Mouse (Mus musculus) intestine, embryonic 16.5 days (tissue): ENCODE data around the gene Olfr670. TPM values are rescaled to one million over a fixed set of nuclear protein-coding genes. Genes with fewer than 3 reads are reported as not detected.
"Not testable (repeated sequence)": the region's sequence is repeated elsewhere in the genome, so short reads cannot be mapped to it uniquely, and the experiment has no call there.

ENCODE experiments used
- ATAC-seq: fragments of 200-750 bp; cut with Nextera tagmentation; 2 replicates; pipeline ENCODE4 v1.8.0; 2017; ENCODE audit warnings: moderate TSS enrichment, moderate library complexity
- H3K27ac ChIP-seq: fragments of 300-500 bp; sonication (generic); 2 replicates; pipeline ENCODE4 v1.5.1; 2014; ENCODE audit warnings: mild to moderate bottlenecking, low read length
- H3K27me3 ChIP-seq: fragments of 300-500 bp; sonication (generic); replicated peaks from 2 replicates; pipeline ENCODE4 v1.6.1; 2014; ENCODE audit warnings: low read length, control low read depth, mixed read lengths; ENCODE audit not compliant: control insufficient read depth, insufficient read depth
- H3K36me3 ChIP-seq: fragments of 300-500 bp; sonication (generic); 2 replicates; pipeline ENCODE4 v1.6.1; 2014; ENCODE audit warnings: low read length, control low read depth; ENCODE audit not compliant: control insufficient read depth, insufficient read depth
- H3K4me1 ChIP-seq: fragments of 300-500 bp; sonication (generic); 2 replicates; pipeline ENCODE4 v1.6.1; 2014; ENCODE audit warnings: low read length, control low read depth, mixed read lengths; ENCODE audit not compliant: control insufficient read depth, insufficient read depth
- H3K4me2 ChIP-seq: fragments of 300-500 bp; sonication (generic); 2 replicates; pipeline ENCODE4 v1.6.1; 2014; ENCODE audit warnings: low read depth, low read length, control low read depth
- H3K4me3 ChIP-seq: fragments of 300-500 bp; sonication (generic); 2 replicates; pipeline ENCODE4 v1.5.1; 2014; ENCODE audit warnings: mild to moderate bottlenecking, low read length
- H3K9ac ChIP-seq: fragments of 300-500 bp; sonication (generic); 2 replicates; pipeline ENCODE4 v1.6.1; 2014; ENCODE audit warnings: low read depth, low read length
- H3K9me3 ChIP-seq: fragments of 300-500 bp; sonication (generic); 2 replicates; pipeline ENCODE4 v1.6.1; 2016; ENCODE audit warnings: low read length, control low read depth; ENCODE audit not compliant: control insufficient read depth
- WGBS: fragments of 180-500 bp; shearing (Covaris S2); extraction: QIAGEN DNeasy Blood & Tissue Kit; methylation state at CpG from one replicate; pipeline ENCODE4 v1.1.7; 2014; 5-methylcytosine and 5-hydroxymethylcytosine counted together
- polyA plus RNA-seq: library from polyadenylated mRNA; unstranded; fragments of >200 nt; fragmentation: Nextera tagmentation; extraction: Ambion mirVana; gene quantifications from 2 replicates; pipeline ENCODE4 v1.2.1, GENCODE M21; 2015

Gene Olfr670
- not detected in 2 replicates for polyA plus RNA-seq

DNA sequence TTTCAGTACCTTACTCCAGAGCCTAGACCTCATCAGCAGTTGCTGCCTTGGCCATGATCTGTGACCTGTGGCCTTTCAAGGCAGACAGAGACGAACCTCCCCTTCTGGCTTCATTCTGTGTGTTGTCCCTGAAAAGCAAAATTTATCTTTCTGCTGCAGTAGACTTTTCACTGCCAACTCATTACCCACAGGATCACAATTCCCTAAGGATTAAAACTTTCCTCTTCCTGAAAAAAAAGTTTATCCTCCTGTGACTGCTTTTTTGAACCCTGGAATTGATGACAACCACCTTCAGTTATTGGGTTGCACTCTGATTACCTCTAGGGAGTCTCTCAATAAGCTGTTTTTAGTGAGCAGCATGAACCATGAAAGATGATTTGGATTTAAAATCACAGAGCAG, at the start of gene Olfr670:
Gene Olfr670, minus strand, starts transcription at position 101 of the 400 bp plus-strand sequence.
- WGBS: 47% methylated on average over 1 of the region's 1 CpGs
- H3K4me3 ChIP-seq: no peak within 1 kb of the TSS
- ATAC-seq: no peak
- H3K4me2 ChIP-seq: no peak within 1 kb of the TSS
- H3K9me3 ChIP-seq: no peaks in the 10 kb centered on the region
- no peaks in the 10 kb centered on the region for H3K27me3 ChIP-seq
- H3K36me3 ChIP-seq: no peaks in the 10 kb centered on the region
- no peaks in the 10 kb centered on the region for H3K4me1 ChIP-seq
- no peak within 1 kb of the TSS for H3K27ac ChIP-seq
- no peak within 1 kb of the TSS for H3K9ac ChIP-seq

DNA sequence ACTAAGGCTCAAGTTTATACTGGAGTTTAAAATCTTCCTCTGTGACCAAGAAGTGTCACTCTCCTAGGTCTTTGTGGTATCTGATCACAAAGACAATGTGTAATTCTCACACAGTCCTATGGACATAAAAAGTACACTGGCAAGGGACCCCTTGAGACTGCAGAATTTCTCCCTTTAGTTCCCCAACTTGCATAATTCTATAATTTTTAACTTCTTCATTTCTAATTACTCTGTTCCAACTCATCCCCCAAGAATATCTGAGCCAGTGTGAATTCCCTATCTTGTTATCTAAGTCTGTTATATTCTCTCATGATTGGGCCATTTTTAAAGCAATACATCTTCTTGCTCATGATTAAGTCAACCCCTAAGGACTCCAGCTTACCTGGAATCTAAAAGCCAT, 39.5 kb upstream of the Olfr670 start, which contains the start of gene Olfr672:
Gene Olfr672, minus strand, starts transcription at position 101 of the 400 bp plus-strand sequence.
- no peaks in the 10 kb centered on the region for H3K9me3 ChIP-seq

DNA sequence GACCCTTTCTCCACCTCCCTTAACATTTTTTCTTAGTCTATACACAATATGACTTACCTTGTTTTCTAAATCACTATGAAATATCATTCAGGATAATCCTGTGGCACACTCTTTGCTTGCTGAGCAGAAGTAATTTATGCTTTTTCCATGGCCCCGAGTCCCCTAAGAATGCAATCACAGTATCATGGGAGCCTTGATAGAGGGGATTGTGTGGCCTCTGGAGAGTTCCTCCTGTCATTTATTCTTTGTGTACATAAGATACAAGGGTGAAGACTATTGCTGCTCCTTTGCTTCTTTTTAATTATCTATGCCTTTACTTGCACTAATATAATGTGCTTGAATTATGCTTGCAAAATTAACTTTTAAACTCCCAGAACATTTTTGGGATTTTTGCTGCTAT, 16.6 kb upstream of the Olfr670 start, which contains the start of gene Olfr671:
Gene Olfr671, minus strand, starts transcription at position 101 of the 400 bp plus-strand sequence.
- Histone ChIP-seq H3K9me3 (no peaks in the 10 kb centered on the region), H3K27me3 (no peaks in the 10 kb centered on the region), H3K36me3 (no peaks in the 10 kb centered on the region), H3K4me1 (no peaks in the 10 kb centered on the region), H3K27ac (no peak within 1 kb of the TSS), H3K4me2 (no peak within 1 kb of the TSS), H3K9ac (no peak within 1 kb of the TSS), H3K4me3 (no peak within 1 kb of the TSS)
- 63% methylated on average over 1 of the region's 1 CpGs for WGBS
- no peak for ATAC-seq

More for the DNA sequence above, 39.5 kb upstream of the Olfr670 start, which contains the start of gene Olfr672:
- Histone ChIP-seq H3K4me1 (no peaks in the 10 kb centered on the region), H3K4me3 (no peak within 1 kb of the TSS), H3K27ac (no peak within 1 kb of the TSS), H3K27me3 (no peaks in the 10 kb centered on the region), H3K4me2 (no peak within 1 kb of the TSS), H3K9ac (no peak within 1 kb of the TSS), H3K36me3 (no peaks in the 10 kb centered on the region)
- no peak for ATAC-seq

DNA sequence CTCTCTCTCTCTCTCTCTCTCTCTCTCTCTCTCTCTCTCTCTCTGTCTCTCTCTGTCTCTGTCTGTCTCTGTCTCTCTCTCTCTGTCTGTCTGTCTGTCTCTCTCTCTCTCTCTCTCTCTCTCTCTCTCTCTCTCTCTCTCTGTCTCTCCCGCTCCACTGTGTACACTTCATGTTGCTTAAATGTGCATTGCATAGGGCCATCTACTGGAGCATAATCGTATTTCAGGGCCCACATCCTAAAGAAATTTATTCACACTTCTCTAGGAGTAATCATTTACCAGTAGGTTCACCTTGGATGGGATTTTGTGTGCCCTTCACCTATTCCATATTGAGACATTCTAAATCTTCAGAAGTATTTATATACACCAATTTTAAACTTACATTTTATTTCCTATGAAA, 10.1 kb upstream of the Olfr670 start:
- H3K4me3 ChIP-seq, H3K9ac ChIP-seq, H3K9me3 ChIP-seq, H3K27ac ChIP-seq, H3K4me1 ChIP-seq, H3K4me2 ChIP-seq, ATAC-seq, H3K36me3 ChIP-seq, H3K27me3 ChIP-seq: not testable (repeated sequence)
- 71% methylated on average over 2 of the region's 2 CpGs for WGBS

DNA sequence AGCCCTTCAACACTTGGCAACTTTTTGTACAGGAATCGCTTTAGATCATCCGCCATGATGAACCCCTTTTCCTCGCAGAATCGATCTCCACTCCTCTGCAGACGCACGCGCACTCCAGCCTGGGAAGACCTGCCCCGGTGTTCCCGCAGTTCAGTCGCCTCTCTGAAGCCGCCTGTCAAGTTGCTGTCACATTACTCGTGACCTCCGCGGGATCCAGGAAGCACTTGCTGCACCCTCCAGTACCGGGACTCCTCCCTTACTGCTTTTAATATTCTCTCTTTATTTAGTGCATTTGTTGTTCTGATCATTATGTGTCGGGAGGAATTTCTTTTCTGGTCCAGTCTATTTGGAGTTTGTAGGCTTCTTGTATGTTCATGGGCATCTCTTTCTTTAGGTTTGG, 12.2 kb downstream of the Olfr670 start:
- not testable (repeated sequence) for H3K27me3 ChIP-seq, ATAC-seq, H3K9me3 ChIP-seq, H3K4me2 ChIP-seq, H3K4me3 ChIP-seq, H3K36me3 ChIP-seq, H3K9ac ChIP-seq, H3K27ac ChIP-seq, H3K4me1 ChIP-seq
- WGBS: 92% methylated on average over 16 of the region's 16 CpGs

DNA sequence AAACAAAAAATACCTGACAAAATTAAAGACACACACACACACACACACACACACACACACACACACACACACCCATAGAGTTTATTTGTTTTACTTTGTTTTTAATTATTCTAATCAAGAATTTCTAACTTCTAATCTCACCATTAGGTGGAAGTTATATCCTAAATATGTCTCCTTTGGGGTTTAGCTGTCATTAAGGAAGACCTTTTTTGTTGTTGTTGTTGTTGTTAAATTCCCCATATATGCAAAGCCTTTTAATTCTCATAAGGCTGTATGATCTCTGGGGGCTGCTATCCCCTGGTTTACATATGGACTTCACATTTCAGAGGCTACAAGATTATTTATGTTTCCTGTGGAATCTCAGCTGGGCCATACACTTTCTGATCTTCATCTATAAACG, 28.5 kb downstream of the Olfr670 start, which contains the start of gene Olfr669:
Gene Olfr669, plus strand, starts transcription at position 301 of the 400 bp plus-strand sequence.
- Histone ChIP-seq H3K27me3 (no peaks in the 10 kb centered on the region), H3K27ac (no peak within 1 kb of the TSS), H3K9ac (no peak within 1 kb of the TSS), H3K4me2 (no peak within 1 kb of the TSS), H3K9me3 (no peaks in the 10 kb centered on the region), H3K36me3 (no peaks in the 10 kb centered on the region), H3K4me1 (no peaks in the 10 kb centered on the region), H3K4me3 (no peak within 1 kb of the TSS)
- no peak for ATAC-seq
- WGBS: 72% methylated on average over 1 of the region's 1 CpGs

DNA sequence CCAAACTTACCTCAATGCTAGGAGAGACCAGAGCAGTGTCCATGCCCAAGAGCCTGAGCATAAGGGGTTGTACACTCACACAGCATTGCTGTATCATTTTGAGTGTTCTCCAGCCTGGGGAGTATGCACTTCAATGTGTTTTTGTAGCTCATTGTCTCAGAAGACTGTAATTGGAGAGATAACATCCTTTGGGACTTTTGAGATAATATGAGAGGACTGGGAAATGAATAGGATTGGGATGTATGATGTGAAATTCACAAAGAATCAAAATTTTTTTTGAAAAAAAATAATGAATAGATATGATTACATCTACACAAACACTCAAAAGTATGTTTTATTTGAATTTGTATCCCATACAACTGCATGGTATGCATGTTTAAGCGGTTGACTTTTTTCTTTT, 34.5 kb downstream of the Olfr670 start, which contains the start of gene Olfr668:
Gene Olfr668, minus strand, starts transcription at position 101 of the 400 bp plus-strand sequence.
- Histone ChIP-seq H3K4me1 (no peaks in the 10 kb centered on the region), H3K4me2 (no peak within 1 kb of the TSS), H3K27ac (no peak within 1 kb of the TSS), H3K4me3 (no peak within 1 kb of the TSS), H3K9ac (no peak within 1 kb of the TSS), H3K9me3 (no peaks in the 10 kb centered on the region), H3K27me3 (no peaks in the 10 kb centered on the region), H3K36me3 (no peaks in the 10 kb centered on the region)
- ATAC-seq: no peak
- 80% methylated on average over 1 of the region's 1 CpGs for WGBS

DNA sequence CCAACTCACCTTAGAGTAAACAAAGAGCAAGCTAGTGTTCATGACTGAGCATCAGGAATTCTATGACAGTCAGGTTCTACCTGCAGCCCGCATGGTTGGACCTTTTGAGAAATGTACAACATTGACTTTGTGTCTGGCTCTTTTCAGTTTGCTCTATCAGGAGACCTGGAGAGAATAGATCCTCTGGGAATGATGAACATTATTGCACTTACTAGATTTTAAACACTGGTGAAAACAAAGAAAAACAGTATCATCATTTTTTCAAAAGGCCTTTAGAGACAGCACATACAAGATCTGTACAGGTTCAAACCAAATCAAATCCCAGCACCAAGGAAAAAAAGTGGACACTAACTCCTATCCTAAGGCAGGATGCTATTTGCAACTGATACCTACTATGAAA, 41.0 kb downstream of the Olfr670 start, which contains the start of gene Olfr667:
Gene Olfr667, minus strand, starts transcription at position 101 of the 400 bp plus-strand sequence.
- Histone ChIP-seq H3K4me1 (no peaks in the 10 kb centered on the region), H3K4me3 (no peak within 1 kb of the TSS), H3K36me3 (no peaks in the 10 kb centered on the region), H3K4me2 (no peak within 1 kb of the TSS), H3K27ac (no peak within 1 kb of the TSS), H3K9me3 (no peaks in the 10 kb centered on the region), H3K9ac (no peak within 1 kb of the TSS), H3K27me3 (no peaks in the 10 kb centered on the region)
- WGBS: 88% methylated on average over 1 of the region's 1 CpGs
- ATAC-seq: no peak
